Mouse (Mus musculus) stomach, postnatal 0 days (tissue): ENCODE data around the gene Ssbp3. TPM values are rescaled to one million over a fixed set of nuclear protein-coding genes. Genes with fewer than 3 reads are reported as not detected.

Source experiments
- ATAC-seq: fragments of 200-750 bp; cut with Nextera tagmentation; 2 replicates; pipeline ENCODE4 v1.8.0; 2017; ENCODE audit not compliant: low FRiP score, low TSS enrichment
- DNase-seq: peaks from one replicate; pipeline ENCODE4 v3.0.0-alpha.2; 2016; ENCODE audit warnings: low spot score
- H3K27ac ChIP-seq: fragments of 300-500 bp; sonication (generic); replicated peaks from 2 replicates; pipeline ENCODE4 v1.5.1; 2014; ENCODE audit warnings: mild to moderate bottlenecking, control low read depth
- H3K27me3 ChIP-seq: fragments of 300-500 bp; sonication (generic); 2 replicates; pipeline ENCODE4 v1.6.1; 2014; ENCODE audit warnings: low read length; ENCODE audit not compliant: control insufficient read depth, insufficient read depth
- H3K36me3 ChIP-seq: fragments of 300-500 bp; sonication (generic); 2 replicates; pipeline ENCODE4 v1.6.1; 2014; ENCODE audit warnings: low read length, mixed read lengths; ENCODE audit not compliant: control insufficient read depth, insufficient read depth
- H3K4me1 ChIP-seq: fragments of 300-500 bp; sonication (generic); replicated peaks from 2 replicates; pipeline ENCODE4 v1.6.1; 2014; ENCODE audit warnings: antibody characterized with exemption; ENCODE audit not compliant: control insufficient read depth, insufficient read depth
- H3K4me2 ChIP-seq: fragments of 300-500 bp; sonication (generic); replicated peaks from 2 replicates; pipeline ENCODE4 v1.6.1; 2014; ENCODE audit warnings: low read depth, mild to moderate bottlenecking, control low read depth, moderate library complexity
- H3K4me3 ChIP-seq: fragments of 300-500 bp; sonication (generic); 2 replicates; pipeline ENCODE4 v1.5.1; 2014; ENCODE audit warnings: low read depth, low read length, control low read depth
- H3K9ac ChIP-seq: fragments of 300-500 bp; sonication (generic); 2 replicates; pipeline ENCODE4 v1.6.1; 2014; ENCODE audit warnings: mild to moderate bottlenecking, low read length, control low read depth, mixed read lengths
- H3K9me3 ChIP-seq: fragments of 300-500 bp; sonication (generic); 2 replicates; pipeline ENCODE4 v1.6.1; 2016; ENCODE audit warnings: low read length; ENCODE audit not compliant: control insufficient read depth
- CTCF ChIP-seq: IDR thresholded peaks from 2 replicates; pipeline ENCODE4 v1.5.1; 2016; ENCODE audit warnings: antibody characterized with exemption, low read depth, mild to moderate bottlenecking, moderate library complexity
- EP300 ChIP-seq: optimal IDR thresholded peaks from 2 replicates; pipeline ENCODE3; 2016; ENCODE audit warnings: antibody characterized with exemption
- WGBS: fragments of 180-500 bp; shearing (Covaris S2); extraction: QIAGEN DNeasy Blood & Tissue Kit; methylation state at CpG from one replicate; pipeline ENCODE4 v1.1.7; 2014; 5-methylcytosine and 5-hydroxymethylcytosine counted together
- polyA plus RNA-seq: library from polyadenylated mRNA; unstranded; fragments of >200 nt; fragmentation: Nextera tagmentation; extraction: Ambion mirVana; gene quantifications from 2 replicates; pipeline ENCODE4 v1.2.1, GENCODE M21; 2015

Ssbp3 gene
- polyA plus RNA-seq, 1 experiment from 2014 or later: 39.3 TPM

GRCm38 (mm10) chr4:106968910-106969309 lies 58.4 kb downstream of the Ssbp3 start:
- ATAC-seq: no peak
- H3K27ac ChIP-seq: peak overlapping the region; percentile 77
- no peak for DNase-seq
- H3K36me3 ChIP-seq: no peaks in the 10 kb centered on the region
- H3K9me3 ChIP-seq: no peaks in the 10 kb centered on the region
- H3K9ac ChIP-seq: no peak overlapping the region
- H3K4me2 ChIP-seq: no peak overlapping the region
- H3K4me1 ChIP-seq: 0 out of 2 replicates have a peak, but pooled peaks cover 4% of the 10 kb centered on the region
- H3K27me3 ChIP-seq: no peaks in the 10 kb centered on the region
- TF ChIP-seq EP300: no peak
- TF ChIP-seq CTCF: no peak
- WGBS: 59% methylated on average over 8 of the region's 8 CpGs
- no peak overlapping the region for H3K4me3 ChIP-seq

GRCm38 (mm10) chr4:106970786-106971185 lies 60.3 kb downstream of the Ssbp3 start:
- no peaks in the 10 kb centered on the region for H3K27me3 ChIP-seq
- no peaks in the 10 kb centered on the region; the same call in none of the 2 replicates for H3K4me1 ChIP-seq
- H3K4me2 ChIP-seq: no peak overlapping the region
- H3K4me3 ChIP-seq: no peak overlapping the region
- 66% methylated on average over 7 of the region's 7 CpGs for WGBS
- no peaks in the 10 kb centered on the region for H3K9me3 ChIP-seq
- TF ChIP-seq CTCF: no peak
- no peak for TF ChIP-seq EP300
- ATAC-seq (no peak), DNase-seq (no peak)
- H3K27ac ChIP-seq: no peak overlapping the region
- H3K36me3 ChIP-seq: no peaks in the 10 kb centered on the region
- H3K9ac ChIP-seq: no peak overlapping the region

GRCm38 (mm10) chr4:106972061-106972460 lies 61.6 kb downstream of the Ssbp3 start:
- Histone ChIP-seq H3K36me3 (no peaks in the 10 kb centered on the region), H3K27me3 (no peaks in the 10 kb centered on the region), H3K27ac (no peak overlapping the region), H3K9ac (no peak overlapping the region), H3K4me1 (peaks cover 9% of the 10 kb centered on the region), H3K9me3 (no peaks in the 10 kb centered on the region), H3K4me2 (no peak overlapping the region), H3K4me3 (no peak overlapping the region)
- no peak for DNase-seq
- no peak for ATAC-seq
- TF ChIP-seq EP300 (no peak), CTCF (no peak)
- WGBS: 84% methylated on average over 4 of the region's 4 CpGs

GRCm38 (mm10) chr4:106972461-106973384 lies 62.2 kb downstream of the Ssbp3 start:
- no peaks in the 10 kb centered on the region for H3K36me3 ChIP-seq
- H3K4me3 ChIP-seq: no peak overlapping the region
- DNase-seq (no peak), ATAC-seq (no peak)
- H3K27me3 ChIP-seq: no peaks in the 10 kb centered on the region
- H3K27ac ChIP-seq: no peak overlapping the region
- H3K4me1 ChIP-seq: peaks cover 12% of the 10 kb centered on the region
- WGBS: 72% methylated on average over 15 of the region's 15 CpGs
- H3K9me3 ChIP-seq: no peaks in the 10 kb centered on the region
- no peak overlapping the region for H3K9ac ChIP-seq
- H3K4me2 ChIP-seq: no peak overlapping the region
- TF ChIP-seq EP300 (no peak), CTCF (no peak)

- H3K27ac ChIP-seq: peak overlapping the region; percentile 69; the same call in 1 of the 2 replicates
- no peaks in the 10 kb centered on the region for H3K9me3 ChIP-seq
- 57% methylated on average over 6 of the region's 6 CpGs for WGBS
- H3K4me1 ChIP-seq: peaks cover 15% of the 10 kb centered on the region
- no peaks in the 10 kb centered on the region for H3K27me3 ChIP-seq
- TF ChIP-seq EP300 (no peak), CTCF (no peak)
- no peak overlapping the region for H3K4me2 ChIP-seq
- no peak overlapping the region for H3K4me3 ChIP-seq
- ATAC-seq (no peak; the same call in 1 of the 2 replicates), DNase-seq (no peak)
- H3K36me3 ChIP-seq: no peaks in the 10 kb centered on the region
- H3K9ac ChIP-seq: no peak overlapping the region
These were observed 64.8 kb downstream of the Ssbp3 start for GRCm38 (mm10) chr4:106975324-106975723.

- no peak for ATAC-seq
- peaks cover 15% of the 10 kb centered on the region for H3K4me1 ChIP-seq
- DNase-seq: no peak
- H3K36me3 ChIP-seq: no peaks in the 10 kb centered on the region
- no peak overlapping the region for H3K9ac ChIP-seq
- no peak overlapping the region for H3K4me2 ChIP-seq
- H3K9me3 ChIP-seq: no peaks in the 10 kb centered on the region
- TF ChIP-seq CTCF (no peak), EP300 (no peak)
- no peak overlapping the region for H3K4me3 ChIP-seq
- peak overlapping the region; percentile 69; the same call in 1 of the 2 replicates for H3K27ac ChIP-seq
- H3K27me3 ChIP-seq: no peaks in the 10 kb centered on the region
- 41% methylated on average over 4 of the region's 4 CpGs for WGBS
These were observed 65.4 kb downstream of the Ssbp3 start for GRCm38 (mm10) chr4:106975890-106976289.
